Mouse (Mus musculus) lung, adult 2 months (tissue): ENCODE measurements at regions not wholly inside any gene's neighbourhood (a gene's known extent, or its start where the extent isn't known, plus 50 kb on each side); places are given as distances from the start of the nearest gene placed in this dataset.

Experiments used
- CTCF ChIP-seq: fragments of 200-500 bp; IDR thresholded peaks from 2 replicates; pipeline ENCODE4 v1.5.1; 2011; ENCODE audit warnings: mild to moderate bottlenecking, low read length, control low read depth; ENCODE audit not compliant: insufficient read depth
- POLR2A ChIP-seq: fragments of 200-500 bp; IDR thresholded peaks from 2 replicates; pipeline ENCODE4 v1.6.1; 2011; ENCODE audit warnings: low read depth, mild to moderate bottlenecking, control low read depth, low read length, borderline replicate concordance; ENCODE audit errors: extremely low read depth

DNA sequence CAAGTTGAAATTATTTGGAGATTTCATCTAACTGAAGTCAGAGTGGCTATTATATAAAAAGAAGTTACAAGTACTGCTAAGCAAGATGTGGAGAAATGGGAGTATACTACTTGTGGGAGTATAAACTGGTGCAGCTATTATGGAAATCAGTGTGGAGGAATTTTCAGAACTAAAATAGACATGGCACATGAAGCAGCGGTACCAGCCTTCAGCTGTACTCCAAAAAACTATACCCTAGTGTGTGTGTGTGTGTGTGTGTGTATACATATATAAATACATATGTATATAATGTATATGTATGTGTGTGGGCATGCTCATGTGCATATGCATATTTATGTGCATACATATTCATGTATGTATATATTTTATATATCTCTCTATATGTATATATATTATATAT lies 2112.6 kb downstream of the 9330182O14Rik start:
- TF ChIP-seq POLR2A (no peak), CTCF (no peak)
